Comparison of ENCODE assay signal across 13 mouse cellular contexts in the genomic region with DNA sequence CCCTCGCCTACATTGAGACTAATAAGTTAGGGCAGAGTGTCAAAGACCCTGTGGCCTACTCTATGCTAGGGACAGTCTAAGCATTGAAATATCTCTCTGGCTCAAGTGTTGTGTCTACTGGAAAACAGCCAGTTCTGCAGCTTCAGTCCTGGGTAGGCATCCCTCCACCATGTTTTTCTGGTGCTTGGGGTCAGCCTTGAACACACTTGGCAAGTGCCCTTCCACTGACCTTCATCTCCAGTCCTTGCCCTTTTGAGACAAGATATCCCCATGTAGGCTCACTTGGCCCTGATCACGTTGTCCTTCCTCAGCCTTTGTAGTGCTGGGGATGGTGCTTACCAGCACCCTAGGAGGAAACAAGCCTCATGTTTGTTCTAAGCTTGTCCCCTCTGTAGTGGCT.
"Had no signal": no experiment of that assay in that cellular context is flagged by ENCODE, and none has a peak within 500 bp of the region (broad histone marks: within the 10 kb centered on the region; RNA-seq: fewer than 3 reads in every experiment).

No protein-coding gene starts in this region.

- DNase-seq: lung, adult 18-20 months; lung, embryonic 14.5 days; lung, postnatal 10 days; lung, postnatal 4 days; midbrain, embryonic 14.5 days; retina, postnatal 1 day; right cerebral cortex, adult 18-20 months; right cerebral cortex, postnatal 25 days; right cerebral cortex, postnatal 4 days; spleen, adult 18-20 months; thymus, adult 18-20 months; thymus, postnatal 14 days; thymus, postnatal 36 days had no signal
